Mouse (Mus musculus): ENCODE results near the gene Rom1. TPM values are rescaled to one million over a fixed set of nuclear protein-coding genes. Genes with fewer than 3 reads are reported as not detected.
"Not testable (repeated sequence)": the region's sequence is repeated elsewhere in the genome, so short reads cannot be mapped to it uniquely, and the experiment has no call there.

Rom1 gene
- total RNA-seq (2021), result 10 to 100 TPM; 13.3 to 15.3 TPM
- long read RNA-seq, experiment 1, transcript Rom1-201 (3 exons, 1,517 nt), result major isoform, 5 of 7 reads
- long read RNA-seq, experiment 1, partial matches to known transcripts, result 2 of 7 reads
- long read RNA-seq, experiment 1, other reads (novel, unspliced or antisense), result 0 of 7 reads
- long read RNA-seq, experiment 2, transcript Rom1-201 (3 exons, 1,517 nt), result major isoform, 12 of 13 reads
- long read RNA-seq, experiment 2, partial matches to known transcripts, result 1 of 13 reads
- long read RNA-seq, experiment 2, other reads (novel, unspliced or antisense), result 0 of 13 reads

DNA sequence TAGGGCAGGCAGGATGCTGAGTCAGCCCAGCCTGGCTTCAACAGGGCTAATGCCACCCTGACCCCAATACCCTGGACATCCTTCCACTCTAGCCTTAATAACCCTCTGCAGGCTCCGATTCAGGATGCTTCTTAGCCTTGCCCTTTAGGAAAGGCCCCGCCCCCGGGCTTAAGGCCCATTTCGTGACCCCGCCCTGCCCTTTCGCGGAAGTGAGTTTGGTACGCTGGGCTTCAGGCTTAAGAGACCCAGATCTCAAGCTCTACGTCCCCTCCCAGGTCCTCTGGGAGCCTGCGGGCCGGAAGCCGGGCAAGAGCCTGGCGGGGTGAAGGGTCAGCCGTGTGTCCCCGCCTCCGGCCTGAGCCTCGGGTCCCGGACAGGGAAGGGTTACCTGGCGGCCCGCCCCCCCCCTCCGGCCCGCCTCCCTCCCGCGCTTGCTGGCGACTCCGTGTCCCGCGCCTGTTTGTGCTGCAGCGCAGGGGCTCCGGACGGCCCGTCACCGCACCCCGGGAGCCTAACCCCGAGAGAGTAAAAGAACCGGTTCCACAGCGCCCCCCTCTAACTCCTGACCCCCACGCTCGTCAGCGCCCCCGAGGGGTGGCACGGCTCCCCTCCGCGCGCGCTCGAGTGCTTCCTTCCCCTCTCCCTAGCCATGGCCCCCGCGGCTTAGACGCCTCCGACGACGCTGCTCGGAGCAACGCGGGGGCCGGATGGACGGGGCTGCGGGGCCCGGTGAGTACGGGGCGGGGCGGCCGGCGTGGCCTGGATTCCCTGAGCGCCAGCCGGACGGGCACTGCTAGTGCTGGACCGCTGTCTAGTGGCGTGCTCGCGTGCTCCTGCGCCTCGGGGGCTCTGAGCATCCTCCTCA lies at the start of gene Rom1, which contains the start of gene Eml3:
Gene Rom1 (minus strand): TSS at position 133 of the 865 bp plus-strand sequence.
Gene Eml3 (plus strand): TSS at position 329 of the 865 bp plus-strand sequence.
- DNase-seq (ENCODE audit: low spot score in 2 of 2), result peak; percentile 70 to 78

GRCm38 (mm10) chr19:8976535-8976934 lies 47.4 kb upstream of the Rom1 start:
- DNase-seq (ENCODE audit: low spot score in 2 of 2), result no peak

GRCm38 (mm10) chr19:8975491-8975890 lies 46.3 kb upstream of the Rom1 start:
- no peak for DNase-seq (ENCODE audit: low spot score in 2 of 2)

- no peak for DNase-seq (ENCODE audit: low spot score in 2 of 2)
Observed at GRCm38 (mm10) chr19:8974638-8975037, 45.5 kb upstream of the Rom1 start.

GRCm38 (mm10) chr19:8972491-8972890 lies 43.3 kb upstream of the Rom1 start:
- not testable (repeated sequence) for DNase-seq (ENCODE audit: low spot score in 2 of 2)

GRCm38 (mm10) chr19:8967893-8968292 lies 38.7 kb upstream of the Rom1 start:
- DNase-seq (ENCODE audit: low spot score in 2 of 2), result no peak

DNA sequence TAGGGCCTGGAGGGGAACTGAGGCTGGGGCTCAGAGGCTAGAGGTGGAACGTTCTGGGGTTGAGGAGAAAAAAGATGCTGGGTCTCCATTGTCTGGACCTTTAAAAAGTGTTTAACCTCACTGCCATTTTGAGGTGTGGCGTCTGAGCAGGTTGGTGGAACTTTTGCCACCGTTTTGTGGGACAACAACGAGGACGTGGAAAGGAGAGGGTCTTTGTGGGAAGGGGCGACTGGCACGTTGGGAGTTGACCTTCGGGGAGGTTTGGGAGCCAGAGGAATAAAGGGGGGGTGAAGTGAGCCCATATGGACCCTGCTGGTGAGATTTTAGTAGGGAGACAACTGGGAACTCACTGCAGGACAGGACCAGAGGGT lies 38.2 kb upstream of the Rom1 start:
- no peak for DNase-seq (ENCODE audit: low spot score in 2 of 2)

- peak; percentile 92 to 95 for DNase-seq (ENCODE audit: low spot score in 2 of 2)
Observed at GRCm38 (mm10) chr19:8966590-8967372, 37.6 kb upstream of the Rom1 start, which contains the start of gene Eef1g. Gene Eef1g, plus strand, starts transcription at chr19:8967041.

- no peak for DNase-seq (ENCODE audit: low spot score in 2 of 2)
Observed at GRCm38 (mm10) chr19:8966198-8966589, 37.0 kb upstream of the Rom1 start.

- no peak for DNase-seq (ENCODE audit: low spot score in 2 of 2)
Observed at GRCm38 (mm10) chr19:8965771-8966170, 36.6 kb upstream of the Rom1 start.

DNA sequence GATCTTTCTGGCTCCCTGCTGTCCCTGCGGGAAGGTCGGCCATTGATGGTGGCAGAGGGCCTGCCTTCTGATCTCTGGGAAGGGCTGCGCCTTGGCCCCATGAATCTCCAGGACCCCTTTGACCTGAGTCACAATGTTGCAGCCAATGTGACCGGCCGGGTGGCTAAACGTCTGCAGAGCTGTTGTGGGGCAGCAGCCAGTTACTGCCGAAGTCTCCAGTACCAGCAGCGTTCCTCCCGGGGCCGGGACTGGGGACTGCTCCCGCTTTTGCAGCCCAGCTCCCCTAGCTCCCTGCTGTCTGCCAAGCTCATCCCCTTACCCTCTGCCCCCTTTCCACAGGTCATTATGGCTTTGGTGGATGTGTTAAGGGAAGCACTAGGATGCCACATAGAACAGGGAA lies 35.9 kb upstream of the Rom1 start:
- no peak for DNase-seq (ENCODE audit: low spot score in 2 of 2)

DNA sequence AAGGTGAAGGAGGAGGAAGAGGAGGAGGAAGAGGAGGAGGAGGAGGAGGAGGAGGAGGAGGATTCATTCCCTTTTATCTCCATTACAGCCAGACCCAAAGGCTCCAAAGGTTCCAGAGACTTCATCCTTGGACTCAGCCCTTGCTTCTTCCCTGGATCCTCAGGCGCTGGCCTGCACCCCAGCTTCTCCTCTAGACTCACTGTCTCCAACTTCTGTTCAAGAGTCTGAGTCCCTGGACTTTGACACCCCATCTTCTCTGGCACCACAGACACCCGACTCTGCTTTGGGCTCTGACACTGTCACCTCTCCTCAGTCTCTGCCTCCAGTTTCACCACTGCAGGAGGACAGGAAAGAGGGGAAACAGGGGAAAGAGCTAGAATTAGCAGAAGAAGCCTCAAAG lies 33.1 kb upstream of the Rom1 start:
- DNase-seq (ENCODE audit: low spot score in 2 of 2), result no peak

DNA sequence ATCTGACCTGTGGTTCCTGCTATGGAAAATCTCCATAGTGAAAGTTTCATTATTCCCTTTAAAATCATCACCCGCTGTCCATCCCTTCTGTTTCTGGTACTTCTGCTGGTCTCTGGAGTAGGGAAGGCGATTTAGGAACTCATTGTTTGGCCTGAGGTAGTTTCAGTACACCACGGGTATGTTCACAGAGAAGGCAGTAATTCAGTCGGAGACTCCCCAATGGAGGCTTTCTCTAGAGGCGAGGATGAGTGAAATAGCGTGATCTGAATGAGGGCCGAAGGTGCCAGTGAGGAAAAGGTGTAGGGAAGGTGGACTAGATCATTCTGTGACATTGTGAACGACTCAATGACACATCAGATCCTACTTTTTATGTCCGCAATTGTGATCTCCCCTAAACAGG lies 25.0 kb upstream of the Rom1 start:
- DNase-seq (ENCODE audit: low spot score in 2 of 2), result no peak

GRCm38 (mm10) chr19:8953135-8954039 lies 24.2 kb upstream of the Rom1 start, which contains the start of gene Tut1:
Gene Tut1, plus strand, starts transcription at chr19:8953847.
- peak; percentile 52 to 81 for DNase-seq (ENCODE audit: low spot score in 2 of 2)

GRCm38 (mm10) chr19:8952241-8952640 lies 23.1 kb upstream of the Rom1 start:
- no peak for DNase-seq (ENCODE audit: low spot score in 2 of 2)

GRCm38 (mm10) chr19:8950190-8950589 lies 21.0 kb upstream of the Rom1 start:
- DNase-seq (ENCODE audit: low spot score in 2 of 2), result no peak

DNA sequence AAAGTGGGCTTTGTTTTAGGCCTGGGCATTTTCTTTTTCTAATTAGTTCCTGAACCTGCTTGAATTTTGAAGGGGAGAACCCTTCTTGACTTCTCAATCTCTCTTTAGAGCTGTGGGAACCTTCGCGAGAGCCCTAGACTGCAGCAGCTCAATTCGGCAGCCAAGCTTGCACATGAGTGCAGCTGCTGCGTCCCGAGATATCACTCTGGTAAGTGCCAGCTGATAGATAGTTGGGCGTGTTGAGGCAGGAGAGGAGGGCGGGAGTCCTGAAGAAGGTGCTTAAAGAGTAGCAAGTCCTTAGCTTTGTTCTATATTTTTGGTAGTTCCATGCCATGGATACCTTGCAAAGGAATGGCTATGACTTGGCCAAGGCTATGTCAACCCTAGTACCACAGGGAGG lies 17.8 kb upstream of the Rom1 start:
- no peak for DNase-seq (ENCODE audit: low spot score in 2 of 2)

GRCm38 (mm10) chr19:8945251-8945650 lies 16.1 kb upstream of the Rom1 start:
- DNase-seq (ENCODE audit: low spot score in 2 of 2), result no peak

GRCm38 (mm10) chr19:8944750-8945149 lies 15.6 kb upstream of the Rom1 start:
- peak in 1 of 2 experiments; percentile 79 for DNase-seq (ENCODE audit: low spot score in 2 of 2)

GRCm38 (mm10) chr19:8944062-8944461 lies 14.9 kb upstream of the Rom1 start:
- DNase-seq (ENCODE audit: low spot score in 2 of 2), result no peak

Measured in adrenal gland, postnatal 4 days (tissue).